Mouse (Mus musculus): ENCODE data around the gene Astl.

- TF ChIP-seq CTCF (IDR thresholded peaks at IDR 0.05; ENCODE audit: borderline replicate concordance, insufficient read depth, low read depth, low read length) (no peak), POLR2A (IDR thresholded peaks at IDR 0.05; ENCODE audit: borderline replicate concordance, insufficient read depth, low read length) (no peak)
Measured at GRCm38 (mm10) chr2:127332807-127333570, 5.5 kb upstream of the Astl start.

All from cerebellum, adult 2 months (tissue).